Mouse (Mus musculus) layer of hippocampus, adult 11-12 months (tissue): Measurements from ENCODE around the gene 4930539E08Rik.
A peak's percentile ranks its signal among the peaks of the same experiment; 100 is the strongest.

Experiments used
- DNase-seq: peaks from one replicate; pipeline ENCODE4 v3.0.0; 2022; ENCODE audit warnings: low spot score

Gene 4930539E08Rik

DNA sequence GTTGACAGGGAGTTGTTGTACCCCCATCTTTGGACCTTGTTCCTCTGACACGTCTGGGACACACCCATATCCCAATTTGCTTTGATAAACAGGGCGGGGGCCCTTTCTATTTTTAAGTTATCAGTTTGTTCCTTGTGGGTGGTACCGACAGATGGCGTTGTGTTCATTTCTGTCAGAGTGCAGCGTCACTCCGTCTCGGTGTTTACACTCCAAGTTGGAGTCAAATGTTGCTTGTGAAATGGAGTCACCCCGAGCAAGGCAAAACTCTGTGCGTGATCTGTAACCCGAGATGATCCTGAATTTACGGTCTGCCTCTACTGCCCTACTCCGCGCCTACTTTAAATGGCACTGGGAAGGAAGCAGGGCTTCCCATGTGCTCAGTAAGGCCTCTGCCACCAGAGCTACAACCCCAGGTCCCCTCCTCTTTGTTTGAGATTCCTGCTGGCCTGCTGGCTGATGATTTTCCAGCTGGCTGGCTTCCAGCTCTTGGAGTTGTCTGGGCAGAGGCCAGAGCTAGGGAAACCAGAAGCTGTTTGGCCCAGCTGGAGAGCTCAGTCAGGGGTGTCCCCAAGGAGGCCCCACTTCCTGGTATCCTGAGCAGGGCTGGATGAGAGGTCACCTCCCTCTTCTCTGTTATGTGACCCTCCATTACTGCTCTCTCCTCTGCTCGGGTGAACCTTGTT lies 15.4 kb upstream of the 4930539E08Rik start:
- peak; percentile 56 for DNase-seq

DNA sequence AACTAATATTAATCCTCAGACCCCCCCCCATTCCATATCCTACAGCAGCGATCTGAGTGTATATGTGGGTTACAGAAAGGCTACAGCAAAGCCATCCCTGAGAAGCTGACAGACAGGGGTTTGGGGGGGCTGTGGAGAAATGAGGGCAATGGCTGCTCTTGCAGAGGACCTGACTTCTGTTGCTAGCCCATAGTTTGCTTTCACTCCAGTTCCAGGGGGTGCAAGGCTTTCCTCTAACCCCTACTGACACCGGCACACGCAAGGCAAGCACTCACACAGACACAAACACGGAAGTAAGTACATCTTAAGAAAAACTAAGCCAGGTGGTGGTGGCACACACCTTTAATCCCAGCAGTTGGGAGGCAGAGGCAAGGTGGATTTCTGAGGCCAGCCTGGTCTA lies 14.2 kb upstream of the 4930539E08Rik start:
- DNase-seq, result no peak

DNA sequence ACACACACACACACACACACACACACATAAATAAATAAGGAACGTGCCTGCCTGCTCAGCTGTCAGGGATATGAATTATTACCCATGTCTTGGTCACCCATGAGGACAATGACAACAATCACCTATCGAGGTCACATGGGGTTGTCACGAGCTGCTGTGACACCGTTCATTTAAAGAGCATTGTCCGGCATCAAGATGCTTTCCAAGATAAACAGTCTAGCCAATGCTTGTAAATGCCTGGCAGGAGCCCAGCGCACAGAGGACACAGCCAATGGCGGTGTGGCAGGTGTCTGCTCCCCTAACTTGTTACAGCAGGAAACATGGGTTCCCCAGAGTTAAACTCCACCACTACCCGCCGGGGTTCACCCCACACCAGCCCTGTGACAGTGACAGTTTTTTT lies 12.9 kb upstream of the 4930539E08Rik start:
- DNase-seq, result no peak

DNA sequence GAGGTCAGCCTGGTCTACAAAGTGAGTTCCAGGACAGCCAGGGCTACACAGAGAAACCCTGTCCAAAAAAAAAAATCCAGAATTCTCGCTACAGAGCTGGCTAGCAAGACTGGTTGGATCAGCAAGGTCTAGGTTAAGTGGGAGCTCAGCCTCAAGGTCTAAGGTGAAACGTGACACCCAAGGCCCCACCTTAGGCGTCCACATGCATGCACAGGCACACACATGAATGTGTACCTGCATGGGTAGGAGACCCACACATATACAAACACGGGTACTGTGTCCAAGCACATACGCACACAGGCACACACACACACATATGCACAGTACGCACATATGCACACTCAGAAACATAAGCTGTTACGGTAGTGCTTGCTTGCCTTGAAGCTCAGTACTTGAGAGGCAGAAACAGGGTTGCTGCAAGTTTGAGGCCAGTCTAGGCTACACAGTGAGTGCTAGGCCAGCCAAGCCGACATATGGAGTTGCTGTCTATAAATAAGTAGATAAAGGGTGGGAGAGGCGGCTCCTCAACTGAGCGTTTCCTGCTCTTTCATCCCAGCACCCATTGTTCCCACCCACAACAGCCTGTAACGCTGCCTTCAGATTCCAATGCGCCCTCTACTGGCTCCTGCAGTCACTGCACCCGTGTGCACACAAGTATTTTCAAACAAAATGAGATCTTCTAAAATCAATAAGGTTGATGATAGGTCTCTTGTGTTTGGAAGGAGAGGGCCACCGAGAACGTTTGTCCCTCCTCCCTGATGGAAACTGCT lies 11.9 kb upstream of the 4930539E08Rik start:
- peak; percentile 56 for DNase-seq

DNA sequence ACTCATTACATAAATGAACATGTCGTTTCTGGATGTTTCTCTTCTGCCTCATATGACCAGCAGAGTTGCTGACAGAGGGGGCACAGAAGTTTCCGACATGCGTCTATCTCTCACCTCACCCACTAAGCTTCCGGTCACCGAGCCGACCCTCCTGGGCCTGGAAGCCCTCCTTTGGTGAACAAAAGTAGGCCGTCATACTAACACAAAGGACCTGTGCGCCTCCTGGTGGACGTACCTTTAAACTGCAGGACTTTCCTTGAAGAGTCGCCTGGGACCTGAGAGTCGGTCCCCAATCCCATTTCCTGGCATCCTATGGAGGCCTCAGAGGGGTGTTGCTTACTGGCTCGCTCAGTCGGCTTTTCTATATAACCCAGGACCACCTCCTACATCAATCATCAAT lies 11.3 kb upstream of the 4930539E08Rik start:
- DNase-seq, result peak; percentile 85

DNA sequence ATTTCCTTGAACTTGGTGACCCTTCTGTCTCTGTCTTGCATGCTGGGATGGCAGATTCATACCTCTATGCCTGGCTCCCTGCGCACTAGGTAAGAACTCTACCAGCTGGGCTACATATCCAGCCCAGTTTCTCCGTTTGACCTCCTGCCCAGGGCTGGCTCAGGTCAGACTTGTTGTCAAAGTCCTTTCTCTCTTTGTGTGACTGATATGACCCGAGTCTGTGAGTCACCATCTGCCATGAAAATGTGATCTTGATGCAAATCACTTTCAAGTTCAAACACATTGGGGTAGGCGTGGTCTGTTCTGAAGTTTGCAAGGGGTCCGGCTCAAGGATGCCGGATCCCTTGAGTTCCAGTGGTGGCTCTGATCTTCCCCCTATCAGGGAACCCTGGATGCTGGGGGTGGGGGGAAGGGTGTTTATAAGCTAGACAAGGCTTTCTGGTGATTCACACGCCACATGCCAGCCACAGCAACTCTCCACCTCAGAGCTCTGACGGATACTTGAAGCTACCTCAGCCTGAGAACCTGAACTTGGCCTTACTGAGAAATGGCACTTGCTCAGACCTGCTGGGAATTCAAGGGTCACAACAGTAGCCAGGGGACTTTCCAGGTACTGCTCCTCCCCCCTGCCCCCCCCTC lies 10.0 kb upstream of the 4930539E08Rik start:
- DNase-seq, result no peak

DNA sequence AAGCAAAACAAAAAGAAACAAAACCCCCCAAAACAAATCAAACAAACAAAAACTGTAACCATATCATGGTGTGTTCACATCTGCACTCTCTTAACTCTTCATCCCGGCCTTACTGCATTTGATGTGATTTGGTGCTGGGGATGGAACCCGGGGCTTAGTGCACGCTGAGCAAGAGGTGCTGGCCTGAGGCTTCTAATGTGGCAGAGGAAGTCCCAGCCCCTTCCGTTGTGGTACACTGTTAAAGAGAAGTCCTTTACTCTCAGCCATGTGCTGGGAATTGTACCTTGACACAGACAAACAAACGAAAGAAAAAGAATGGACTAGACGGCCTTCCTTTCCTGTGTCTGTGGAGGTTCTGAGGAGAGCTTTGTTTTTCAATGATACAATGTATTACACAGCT lies 7.0 kb upstream of the 4930539E08Rik start:
- no peak for DNase-seq

DNA sequence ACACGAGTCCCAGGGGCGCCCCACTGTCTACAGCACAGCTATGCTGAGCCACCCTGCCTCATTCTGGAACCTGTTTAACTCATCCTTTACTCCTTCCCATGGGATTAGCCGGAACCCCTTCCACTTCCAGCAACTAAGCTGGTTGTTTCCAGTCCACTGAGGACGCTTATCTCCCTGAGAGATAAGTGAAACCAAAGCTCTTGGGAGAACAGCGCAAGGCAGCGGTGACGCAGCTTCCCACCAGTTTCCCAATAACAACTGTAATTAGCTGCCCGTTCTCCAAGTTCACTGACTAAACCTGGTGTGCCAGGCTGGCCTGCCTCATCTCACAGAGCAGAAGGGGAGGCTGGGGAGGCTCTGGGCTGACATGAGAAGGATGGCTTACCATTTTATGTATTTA lies 6.0 kb upstream of the 4930539E08Rik start:
- DNase-seq, result no peak

DNA sequence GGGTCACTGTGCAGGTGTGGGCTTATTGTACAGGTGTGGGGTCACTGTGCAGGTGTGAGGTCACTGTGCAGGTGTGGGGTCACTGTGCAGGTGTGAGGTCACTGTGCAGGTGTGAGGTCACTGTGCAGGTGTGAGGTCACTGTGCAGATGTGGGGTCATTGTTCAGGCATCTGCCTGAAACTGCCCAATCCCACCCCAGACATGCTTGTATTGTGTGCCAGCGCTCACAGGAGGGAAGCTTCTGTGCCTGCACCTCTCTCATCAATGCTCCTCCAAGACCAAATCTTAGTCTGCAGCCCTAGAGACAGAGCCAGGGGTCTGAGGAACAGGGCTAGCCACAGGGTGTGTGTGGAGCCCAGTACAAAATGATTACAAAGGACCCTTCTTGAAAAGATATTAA lies 1.4 kb upstream of the 4930539E08Rik start:
- no peak for DNase-seq

DNA sequence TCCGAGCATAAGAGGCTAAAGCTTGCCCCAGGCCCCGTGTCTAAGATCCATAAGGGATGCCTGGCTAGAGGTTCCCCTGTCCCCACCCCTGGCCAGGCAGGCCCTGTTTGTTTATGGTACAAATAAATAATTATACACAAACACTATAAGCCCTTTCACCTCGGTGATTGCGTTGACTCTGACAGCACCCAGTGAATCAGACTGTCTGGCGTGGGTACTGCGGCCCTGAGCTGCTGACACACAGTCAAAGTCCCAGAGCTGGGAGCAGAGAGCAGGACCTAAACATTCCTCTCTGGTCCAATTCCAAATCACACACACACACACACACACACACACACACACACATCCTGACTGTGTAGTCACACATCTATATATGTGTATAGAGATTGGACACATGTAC lies 1.2 kb downstream of the 4930539E08Rik start:
- DNase-seq, result no peak

DNA sequence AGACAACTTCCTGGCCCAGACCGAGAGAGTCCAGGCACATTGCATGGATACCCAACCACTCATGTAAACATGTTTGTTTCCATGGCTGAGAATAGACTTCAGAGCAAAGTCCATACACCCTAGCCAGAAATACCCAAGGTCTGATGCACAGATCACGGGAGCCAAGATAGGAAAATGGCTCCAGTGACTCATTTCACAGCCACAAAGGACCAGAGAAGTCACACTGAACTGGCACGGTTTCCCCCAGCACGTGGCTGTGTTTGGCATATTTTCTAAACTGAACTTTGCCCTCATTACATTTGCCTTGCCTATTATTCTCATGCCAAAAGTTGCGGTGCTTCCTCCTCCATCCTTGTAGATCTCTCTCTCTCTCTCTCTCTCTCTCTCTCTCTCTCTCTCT lies 1.9 kb downstream of the 4930539E08Rik start:
- DNase-seq, result no peak

DNA sequence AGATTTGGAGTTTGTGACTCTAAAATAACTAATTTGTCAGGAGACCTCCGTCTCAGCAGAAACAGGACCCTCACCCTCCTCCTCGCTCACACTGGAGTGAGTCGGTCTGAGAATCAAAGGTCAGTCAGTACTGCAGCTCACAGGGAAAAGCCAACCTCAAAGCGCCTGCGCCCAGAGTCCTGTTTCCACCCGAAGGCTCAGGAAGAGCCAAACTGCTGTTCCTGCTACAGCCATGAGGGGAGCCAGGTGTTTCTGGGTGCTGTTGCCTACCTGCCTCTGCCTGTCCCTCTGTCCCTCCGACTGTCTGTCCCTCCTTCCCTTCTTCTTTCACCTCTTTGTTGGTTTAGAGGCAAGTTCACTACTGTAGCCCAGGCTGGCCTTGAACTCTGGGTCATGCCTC lies 5.0 kb downstream of the 4930539E08Rik start:
- DNase-seq, result no peak

DNA sequence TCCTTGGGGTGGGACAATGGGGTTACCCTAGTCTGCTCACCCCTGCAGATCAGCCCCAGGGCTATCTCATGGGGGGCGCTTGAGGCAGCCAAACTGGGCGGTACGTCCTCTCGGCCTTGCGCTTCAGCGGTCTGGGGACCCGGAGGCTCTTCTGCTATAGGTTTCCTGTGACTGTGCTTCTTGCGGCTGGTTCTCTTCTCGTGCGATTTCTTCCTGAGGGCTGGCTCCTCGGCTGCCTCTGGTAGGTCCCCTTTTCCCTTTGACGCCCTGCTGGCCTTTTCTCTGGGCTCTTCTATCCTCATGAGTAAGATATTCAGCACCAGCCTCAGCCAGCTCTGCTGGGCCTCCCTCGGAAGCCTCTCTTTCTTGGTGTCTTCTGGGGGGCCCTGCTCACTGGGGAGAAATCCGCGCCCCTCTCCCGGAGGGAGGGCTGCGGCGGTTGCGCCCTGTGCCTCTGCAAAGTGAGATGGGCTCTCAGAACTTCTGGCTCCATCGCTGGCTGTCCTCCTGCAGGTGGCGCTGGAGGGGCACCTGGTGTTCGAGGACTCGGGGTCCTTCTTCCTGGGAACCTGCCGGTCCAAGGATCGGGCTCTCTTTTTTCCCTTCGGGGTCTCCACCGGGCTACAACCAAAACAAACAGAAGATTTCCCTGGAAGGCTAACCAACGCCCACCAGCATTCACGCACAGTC lies 5.7 kb downstream of the 4930539E08Rik start:
- DNase-seq, result peak; percentile 36

DNA sequence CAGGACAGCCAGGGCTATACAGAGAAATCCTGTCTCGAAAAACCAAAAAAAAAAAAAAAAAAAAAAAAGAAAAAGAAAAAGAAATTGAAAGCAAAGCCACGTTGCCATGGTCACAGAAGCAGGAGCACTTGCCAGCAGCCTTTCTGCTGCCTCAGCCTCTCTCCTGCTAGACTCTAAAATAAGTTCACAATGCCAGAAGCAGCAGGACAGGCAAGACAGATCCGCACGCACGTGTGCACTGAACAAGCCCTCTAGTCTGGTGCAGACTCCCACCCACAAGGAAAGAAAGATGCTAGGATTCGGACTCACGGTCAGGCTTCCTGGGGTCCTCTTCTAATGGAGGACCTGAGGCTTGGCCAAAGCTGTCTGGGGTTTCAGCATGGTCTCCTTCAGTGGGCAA lies 7.2 kb downstream of the 4930539E08Rik start:
- peak; percentile 49 for DNase-seq

DNA sequence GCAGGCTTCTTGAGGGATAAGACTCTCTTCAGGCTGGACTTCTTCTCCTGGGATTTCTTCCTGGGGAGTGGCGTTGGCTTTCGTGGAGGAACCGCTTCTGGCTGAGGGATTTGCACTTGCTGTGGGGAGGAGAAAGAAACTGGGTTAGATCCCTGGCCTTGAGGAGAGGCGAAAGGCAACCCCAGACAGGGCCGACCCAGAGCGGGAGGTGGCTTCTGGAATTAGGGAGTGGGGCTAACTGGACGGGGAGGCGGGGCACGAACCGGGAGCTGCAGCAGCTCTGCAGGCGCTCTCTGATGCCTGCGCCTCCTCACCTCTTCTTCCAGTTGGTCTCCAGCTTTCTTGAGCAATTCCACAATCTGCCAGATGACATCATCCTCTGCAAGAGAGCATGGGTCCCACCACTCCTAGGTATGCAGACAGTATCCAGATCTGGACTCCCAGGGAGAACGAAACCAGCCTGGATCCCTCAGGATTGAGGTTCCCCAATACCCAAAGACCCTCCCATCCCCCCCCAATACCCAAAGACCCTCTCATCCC lies 9.7 kb downstream of the 4930539E08Rik start:
- DNase-seq, result no peak

DNA sequence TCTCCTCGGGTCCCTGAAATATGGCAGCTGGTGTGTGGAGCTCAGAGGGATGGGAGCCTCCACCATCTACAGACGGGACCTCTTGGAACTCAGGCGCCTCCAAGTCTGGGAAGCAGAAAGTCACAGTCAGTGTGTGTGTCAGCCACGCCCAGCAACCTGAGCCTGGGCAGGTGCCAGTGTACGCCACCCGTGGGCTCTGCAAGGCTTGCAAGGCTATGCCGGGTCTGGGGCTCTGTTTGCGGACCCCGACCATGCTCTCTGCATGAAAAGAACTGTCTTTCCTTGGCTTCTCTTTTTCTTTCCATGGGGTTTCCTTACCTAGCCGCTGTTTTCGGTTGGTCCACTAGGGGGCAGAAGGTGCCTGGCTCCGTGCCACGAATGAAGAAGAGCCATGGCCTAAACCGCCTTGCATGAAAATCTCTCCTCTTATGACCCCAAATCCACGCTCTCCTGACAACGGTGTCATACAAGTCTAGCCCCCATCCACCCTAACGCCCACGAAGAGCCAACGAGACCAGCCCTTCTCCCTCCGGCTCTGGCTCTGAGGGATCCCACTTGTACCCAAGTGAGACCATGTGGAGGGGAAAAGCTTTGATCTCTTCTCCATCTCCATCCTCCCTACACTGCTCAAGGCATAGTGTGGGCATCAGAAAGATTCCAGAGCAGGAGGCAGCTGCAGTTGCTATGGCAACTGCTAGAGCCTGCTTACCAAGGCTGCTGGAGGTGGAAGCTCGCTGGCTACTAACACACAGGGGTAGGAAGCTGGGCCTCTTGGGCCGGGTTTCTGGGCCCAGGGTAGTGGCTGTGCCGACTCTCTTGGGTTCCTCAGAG lies 10.4 kb downstream of the 4930539E08Rik start:
- peak; percentile 62 for DNase-seq

DNA sequence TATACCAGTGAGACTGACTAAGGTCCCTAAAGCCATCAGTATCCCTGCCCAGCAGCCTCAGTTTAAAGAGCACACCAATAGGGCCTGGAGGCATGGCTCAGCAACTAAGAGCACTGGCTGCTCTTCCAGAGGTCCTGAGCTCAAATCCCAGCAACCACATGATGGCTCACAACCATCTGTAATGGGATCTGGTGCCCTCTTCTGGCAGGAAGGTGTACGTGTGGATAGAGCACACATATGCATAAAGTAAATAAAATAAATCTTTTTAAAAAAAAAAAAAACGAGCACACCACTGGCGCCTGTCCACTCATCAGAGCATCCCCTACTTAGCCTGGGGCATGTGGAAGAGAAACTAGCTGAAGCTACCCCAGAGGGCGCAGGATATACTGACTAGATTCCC lies 13.6 kb downstream of the 4930539E08Rik start:
- no peak for DNase-seq

DNA sequence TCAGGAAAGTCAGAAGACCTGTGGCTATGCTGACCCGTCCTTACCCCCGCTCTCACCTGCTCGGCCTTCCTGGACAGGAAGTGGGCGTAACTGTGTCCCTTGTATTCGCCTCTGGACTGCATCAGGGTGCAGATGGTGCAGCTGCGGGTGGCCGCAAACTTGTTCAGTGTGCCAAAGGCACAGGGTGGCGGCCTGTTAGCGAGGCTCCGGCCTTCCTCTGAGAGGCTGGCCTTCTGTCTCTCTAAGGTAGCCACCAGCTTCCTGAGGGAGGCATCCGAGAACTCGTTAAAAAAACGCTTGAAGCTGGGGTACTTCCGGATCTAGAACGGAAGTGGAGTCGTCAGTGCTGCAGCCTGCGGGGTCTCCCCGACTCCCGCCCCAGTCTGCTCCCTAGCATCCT lies 15.7 kb downstream of the 4930539E08Rik start:
- DNase-seq, result no peak

DNA sequence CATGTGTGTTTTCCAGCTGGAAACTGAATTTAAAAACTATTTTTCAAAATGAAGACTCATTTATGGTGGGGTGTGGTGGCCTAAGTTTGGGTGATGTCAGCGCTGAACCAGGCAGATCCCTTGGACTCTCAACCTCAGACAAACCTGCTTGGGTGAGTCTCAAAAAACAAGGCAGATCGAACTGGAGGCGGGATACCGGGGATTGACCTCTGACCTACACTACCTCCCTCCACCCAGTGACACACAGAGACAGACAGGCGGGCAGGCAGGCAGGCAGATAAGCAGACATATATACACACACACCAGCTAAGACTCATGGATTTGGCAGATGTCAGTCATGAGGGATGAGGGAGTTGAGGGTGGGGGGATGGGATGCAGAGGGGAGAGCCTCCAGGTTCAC lies 16.9 kb downstream of the 4930539E08Rik start:
- no peak for DNase-seq

DNA sequence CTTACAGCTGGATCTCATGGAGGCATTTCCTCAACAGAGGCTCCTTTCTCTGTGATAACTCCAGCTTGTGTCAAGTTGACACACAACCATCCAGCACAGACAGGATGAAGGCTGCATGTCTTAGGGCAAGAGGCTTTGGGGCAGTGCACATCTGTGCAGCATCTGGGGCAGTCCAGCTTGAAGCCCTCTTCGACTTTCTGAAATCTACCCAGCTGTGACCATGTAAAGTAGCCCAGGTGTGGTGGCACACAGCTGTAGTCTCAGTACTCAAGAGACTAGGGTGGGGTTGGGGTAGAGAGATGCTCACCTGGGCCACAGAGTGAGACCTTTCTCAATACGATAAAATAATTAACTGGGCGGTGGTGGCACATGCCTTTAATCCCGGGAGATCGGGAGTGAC lies 17.3 kb downstream of the 4930539E08Rik start:
- no peak for DNase-seq

DNA sequence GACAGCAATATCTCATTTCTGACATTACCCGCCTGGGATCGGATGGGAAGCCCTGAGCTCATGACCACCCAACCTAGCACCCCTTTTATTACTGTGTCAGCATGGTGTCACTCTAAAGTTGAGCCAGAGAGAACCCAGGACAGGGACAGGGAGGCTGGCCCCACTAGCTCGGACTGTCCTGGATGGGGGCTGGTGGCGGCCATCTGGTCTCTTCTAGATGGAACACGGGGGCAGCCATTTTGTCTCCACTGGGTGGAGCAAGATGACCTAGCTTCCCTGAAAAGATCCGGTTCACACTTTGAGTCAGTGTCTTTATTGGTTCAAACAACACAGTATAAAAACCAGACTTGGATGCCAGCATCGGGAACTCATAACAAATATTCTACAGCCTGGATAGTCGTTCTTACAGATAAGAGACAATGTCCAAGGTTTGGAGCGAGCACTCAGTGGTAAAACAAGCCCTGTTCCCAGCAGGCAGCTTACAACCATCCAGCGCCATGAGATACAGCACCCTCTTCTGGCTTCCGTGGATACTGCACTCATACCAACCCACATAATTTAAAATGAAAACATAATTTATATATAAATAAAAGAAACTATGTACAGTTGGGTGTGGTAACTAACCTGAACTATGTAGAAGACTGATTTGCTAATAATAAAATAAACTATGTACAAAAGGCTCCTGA lies 18.9 kb downstream of the 4930539E08Rik start:
- no peak for DNase-seq
